Mouse (Mus musculus): Measurements from ENCODE around the gene 3110082I17Rik. TPM values are rescaled to one million over a fixed set of nuclear protein-coding genes. Genes with fewer than 3 reads are reported as not detected.
A peak's percentile ranks its signal among the peaks of the same experiment; 100 is the strongest.

3110082I17Rik gene
- total RNA-seq, 4 experiments from 2014 or later, result 6.6 to 10.2 (median 9.1) TPM

DNA sequence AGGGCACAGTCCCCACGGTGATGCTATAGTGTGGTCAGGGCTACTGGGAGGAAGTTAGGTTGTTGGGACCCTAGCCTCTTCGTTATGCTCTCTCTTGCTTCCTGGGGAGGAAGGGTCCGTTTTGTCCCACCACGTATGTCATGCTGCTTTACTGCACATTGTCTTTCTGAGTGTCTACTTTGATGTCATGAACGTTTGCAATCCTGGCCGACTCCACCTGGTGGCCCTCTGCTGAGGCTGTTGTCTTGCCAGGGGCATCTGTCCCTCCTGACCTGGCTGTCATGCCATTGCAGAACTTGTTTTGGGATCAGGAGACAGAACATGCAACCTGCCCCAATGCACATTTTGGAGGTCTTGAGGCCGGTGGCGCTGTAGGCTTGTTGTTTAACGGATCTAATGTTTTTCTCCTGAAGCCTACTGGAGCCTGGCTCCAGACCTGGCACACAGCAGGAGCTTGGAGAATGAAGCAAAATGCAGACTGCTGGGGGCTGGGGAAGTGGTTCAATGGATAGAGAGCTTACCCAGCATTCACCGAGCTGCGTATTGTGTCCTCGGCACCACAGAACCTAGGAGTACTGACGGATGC is 134.1 kb downstream of the 3110082I17Rik start:
- no peak for DNase-seq (ENCODE audit: low spot score in 2 of 2)

DNA sequence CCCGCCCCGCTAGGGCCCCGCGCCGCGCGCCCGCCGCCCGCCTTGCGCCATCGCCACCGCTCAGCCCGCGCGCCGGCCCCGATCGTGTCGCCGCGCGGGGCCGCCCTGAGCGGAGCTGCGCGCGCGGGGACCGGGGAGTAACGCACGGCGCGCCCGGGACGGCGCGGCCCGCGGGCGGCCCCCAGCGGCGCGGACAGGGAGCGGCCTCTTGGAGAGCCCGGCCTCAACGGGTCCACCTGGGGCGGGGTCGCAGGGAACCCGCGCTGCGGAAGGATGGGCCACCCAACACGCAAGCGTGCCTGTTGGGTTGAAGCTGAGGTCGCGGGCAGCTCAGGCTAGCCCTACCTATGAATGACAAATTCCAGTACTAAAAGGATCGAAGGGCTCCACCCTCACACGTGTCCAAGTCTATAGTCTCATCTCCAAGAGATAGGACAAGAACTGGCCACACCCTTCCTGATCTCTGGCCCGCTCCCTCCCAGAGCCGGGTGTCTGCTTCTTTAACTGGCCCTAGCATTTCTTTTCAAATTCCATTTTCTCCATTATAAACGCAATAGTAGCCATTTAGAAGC is 134.8 kb downstream of the 3110082I17Rik start, which contains the start of gene Adap1:
Gene Adap1 (minus strand): TSS at position 228 of the 572 bp plus-strand sequence.
- no peak for DNase-seq (ENCODE audit: low spot score in 2 of 2)

DNA sequence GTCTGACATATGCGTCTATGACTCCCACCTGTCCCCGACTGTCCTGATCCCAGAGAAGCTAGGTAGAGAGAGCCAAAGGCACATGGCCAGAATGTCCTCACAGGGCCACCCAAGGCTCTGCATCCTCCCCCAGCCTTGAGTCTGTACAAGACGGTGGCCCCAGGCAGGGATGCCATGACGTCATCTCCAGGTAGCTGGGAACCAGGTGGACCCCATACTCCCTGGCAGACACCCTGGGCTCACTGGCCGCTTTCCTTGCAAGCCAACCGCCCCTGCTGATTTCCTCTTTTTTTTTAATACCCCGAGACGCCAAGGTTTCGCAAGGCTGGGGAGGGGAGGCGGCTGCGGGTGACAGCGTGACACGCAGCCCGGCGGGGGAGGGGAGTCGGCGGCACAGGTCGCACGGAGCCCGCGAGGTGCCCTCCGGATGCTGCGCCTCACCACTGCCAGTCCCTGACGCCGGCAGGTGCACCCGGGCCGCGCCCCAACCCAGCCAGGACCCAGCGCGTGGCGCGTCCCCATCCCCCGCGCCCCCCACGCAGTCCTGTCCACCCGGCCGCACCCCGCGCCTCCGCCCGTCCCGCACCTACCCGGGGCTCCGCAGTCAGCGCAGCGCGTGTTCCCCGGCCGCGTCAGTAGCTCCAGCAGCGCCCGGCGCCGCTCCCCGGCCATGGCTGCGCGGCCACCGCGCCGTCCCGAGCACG is 135.5 kb downstream of the 3110082I17Rik start:
- no peak for DNase-seq (ENCODE audit: low spot score in 2 of 2)

DNA sequence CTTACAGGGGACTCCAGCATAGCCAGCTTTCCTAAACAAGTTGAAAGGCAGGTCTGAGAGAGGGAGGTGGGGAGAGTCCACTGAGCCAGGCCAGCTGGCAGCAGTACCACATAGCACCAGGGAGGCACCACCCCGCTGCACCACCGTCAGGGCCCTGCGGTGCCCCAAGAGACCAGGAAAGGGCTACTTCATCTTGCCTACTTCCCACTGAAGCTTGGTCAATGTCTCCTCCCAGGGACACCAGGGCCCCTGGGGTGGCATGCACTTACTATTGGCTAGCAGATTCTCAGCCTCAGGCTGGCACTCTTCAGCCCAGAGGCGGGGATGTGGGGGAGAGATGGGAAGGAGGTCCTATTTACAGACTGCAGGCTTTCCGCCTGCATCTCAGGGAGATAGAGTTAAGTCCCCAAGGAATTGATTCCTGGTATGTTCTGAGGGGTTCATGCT is 136.3 kb downstream of the 3110082I17Rik start:
- no peak for DNase-seq (ENCODE audit: low spot score in 2 of 2)

DNA sequence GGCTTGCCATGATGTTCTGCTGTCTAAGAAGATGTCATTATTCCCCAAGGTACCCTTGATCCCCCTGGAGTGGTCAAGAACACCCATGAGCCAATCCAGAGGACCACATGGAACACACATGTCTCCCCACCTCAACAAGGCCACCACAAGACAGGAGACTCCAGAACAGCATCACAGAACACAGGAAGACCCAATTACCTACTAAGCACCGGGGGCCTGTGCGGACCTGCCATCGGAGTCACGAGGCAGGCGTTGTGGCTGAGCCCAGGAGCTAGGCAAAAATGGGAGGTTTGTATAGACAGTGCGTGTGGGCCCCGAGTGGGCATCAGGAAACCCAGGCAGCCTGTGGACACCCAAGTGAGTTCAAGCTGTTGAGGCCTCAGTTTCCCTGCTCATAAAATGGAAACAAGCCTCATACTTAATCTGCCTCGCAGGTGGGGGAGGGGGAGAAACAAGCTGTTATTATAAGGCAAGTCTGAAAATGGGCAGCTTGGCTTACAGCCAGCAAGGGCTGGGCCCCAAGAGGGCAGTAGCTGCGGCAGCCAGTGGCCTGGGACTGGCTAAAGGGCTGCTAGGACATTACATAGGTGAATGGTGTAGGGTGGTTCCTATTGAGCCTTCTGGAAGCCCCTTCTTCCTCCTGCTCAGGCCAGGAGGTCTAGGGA is 136.9 kb downstream of the 3110082I17Rik start:
- no peak for DNase-seq (ENCODE audit: low spot score in 2 of 2)

DNA sequence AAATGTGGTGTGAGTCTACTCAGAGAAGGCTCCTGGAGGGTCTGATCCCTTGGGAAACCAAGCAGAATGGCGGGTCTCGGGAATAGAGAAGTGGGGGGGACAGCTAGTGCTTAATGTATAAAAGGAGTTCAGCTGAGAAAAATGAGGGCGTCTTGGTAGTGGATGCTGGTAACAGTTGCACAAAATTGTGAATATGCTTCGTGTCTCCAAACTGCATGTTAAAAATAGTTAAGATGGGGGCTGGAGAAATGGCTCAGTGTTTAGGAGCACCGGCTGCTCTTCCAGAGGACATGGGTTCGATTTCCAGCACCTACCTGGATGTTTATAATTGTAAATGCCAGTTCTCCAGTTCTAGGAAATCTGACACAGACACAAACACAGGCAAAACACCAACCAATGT is 139.0 kb downstream of the 3110082I17Rik start:
- no peak for DNase-seq (ENCODE audit: low spot score in 2 of 2)

DNA sequence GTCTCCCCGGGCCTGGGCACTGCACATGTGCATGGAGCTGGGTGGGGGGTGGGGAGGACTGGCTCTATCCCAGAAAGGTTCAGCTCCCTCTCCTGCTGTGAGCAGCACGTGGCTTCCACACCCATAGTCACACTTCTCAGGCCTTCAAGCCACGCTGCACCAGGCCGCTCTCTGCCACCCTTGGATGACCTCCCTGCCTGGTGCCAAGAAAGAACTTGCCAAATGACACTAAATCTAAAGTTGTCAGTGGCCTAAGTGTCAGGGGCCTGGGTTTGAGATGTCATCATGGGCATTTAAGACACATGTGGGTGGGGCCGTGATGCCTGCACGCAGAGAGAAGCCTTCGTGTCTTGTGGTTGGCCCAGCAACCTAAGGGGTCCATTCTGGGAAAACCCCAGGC is 139.9 kb downstream of the 3110082I17Rik start:
- no peak for DNase-seq (ENCODE audit: low spot score in 2 of 2)

DNA sequence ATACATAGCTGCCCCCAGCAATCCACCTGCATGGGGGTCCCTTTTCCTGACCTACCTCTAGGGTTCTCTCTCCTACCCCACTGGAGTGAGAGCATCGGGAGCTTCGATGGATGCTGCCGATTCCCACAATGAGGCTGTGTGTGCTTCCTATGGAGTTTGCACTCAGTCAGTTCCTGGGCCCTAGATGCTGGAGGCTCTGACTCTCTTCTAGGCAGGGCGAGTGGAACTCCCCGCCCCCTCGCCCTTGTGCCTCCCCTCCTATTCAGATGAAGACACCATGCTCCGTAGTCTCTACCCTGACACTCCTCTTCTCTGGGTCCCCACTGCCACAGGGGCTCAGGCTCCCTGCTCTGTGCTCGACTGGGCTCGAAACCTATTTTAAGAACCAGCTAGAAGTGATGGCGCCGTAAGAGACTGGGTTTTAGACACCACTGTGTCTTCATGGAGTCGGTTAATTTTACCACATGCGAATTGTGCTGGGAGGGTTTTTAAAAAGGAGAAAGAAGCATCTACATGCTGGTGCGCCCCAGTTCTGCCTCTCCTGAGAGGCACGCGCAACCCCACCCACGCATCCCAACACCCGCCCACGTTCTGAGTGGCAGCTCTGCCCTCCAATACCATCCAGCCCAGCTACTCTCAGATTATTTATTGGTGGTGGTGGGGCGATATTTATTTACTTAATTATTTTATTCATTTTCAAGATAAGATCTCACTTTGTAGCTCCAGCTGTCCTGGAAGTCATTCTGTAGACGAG is 142.4 kb downstream of the 3110082I17Rik start:
- no peak for DNase-seq (ENCODE audit: low spot score in 2 of 2)

DNA sequence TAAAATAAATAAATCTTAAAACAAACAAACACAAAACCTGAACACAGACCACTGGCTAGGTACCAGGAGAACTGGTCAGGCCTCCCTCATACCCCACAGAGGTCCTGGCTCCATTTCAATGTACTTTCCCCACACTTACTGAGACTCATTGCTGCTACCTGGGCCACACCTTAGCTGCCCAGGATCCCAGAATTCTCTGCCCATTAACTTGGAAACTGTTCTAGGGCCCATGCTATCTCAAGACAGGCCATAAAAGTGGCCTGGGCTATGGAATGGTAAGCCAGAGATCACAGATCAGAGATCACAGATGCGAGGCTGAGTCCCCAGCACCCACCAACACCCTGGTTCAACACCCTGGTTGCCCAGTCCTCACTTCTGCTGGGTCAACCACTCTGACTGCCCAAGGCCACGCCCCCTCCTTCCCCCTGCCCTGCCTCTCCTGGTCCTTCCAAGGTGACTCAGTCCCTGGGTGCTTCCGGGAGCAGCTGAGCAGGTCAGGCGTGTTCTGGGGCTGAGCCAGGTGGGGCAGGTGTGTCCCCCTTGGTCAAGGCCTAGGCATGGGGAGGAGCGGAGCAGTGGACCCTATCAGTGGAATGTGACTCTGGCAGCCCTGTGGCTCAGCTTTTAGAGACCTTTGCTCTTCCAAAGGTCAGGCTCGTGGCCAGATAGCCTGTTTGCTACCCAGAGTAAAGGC is 143.2 kb downstream of the 3110082I17Rik start:
- no peak for DNase-seq (ENCODE audit: low spot score in 2 of 2)

DNA sequence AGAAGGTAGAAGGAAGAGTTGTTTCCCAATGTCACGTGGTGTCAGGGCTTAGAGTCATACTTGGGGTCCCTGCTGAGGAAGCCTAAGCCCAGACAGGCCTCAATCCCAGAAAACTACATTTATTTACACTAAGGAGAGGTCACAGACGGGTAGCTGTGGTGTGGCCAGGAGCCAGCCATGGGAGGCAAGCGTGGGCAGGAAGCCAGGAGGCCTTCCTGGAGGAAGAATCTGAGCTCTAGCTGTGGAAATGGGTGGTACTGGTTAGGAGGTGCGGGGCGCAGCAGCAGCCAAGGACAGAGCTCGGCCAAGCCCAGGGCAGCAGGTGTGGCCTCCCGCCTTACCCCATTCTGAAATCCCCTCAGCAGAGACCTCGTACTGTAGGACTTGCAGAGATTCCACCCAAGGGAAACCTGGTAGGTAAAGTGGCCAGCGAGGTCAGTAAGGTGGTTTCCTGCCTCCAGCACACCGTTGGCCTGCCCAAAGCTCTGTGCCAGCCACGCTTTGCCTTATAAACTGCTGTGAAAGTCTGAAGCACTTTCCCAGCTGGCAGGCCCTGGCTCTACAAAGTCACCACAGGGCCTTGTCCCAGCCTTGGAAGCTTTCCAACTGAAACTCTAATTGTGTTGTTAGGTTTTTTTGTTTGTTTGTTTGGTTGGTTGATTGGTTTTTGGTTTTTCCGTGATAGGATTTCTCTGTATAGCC is 145.2 kb downstream of the 3110082I17Rik start:
- DNase-seq (ENCODE audit: low spot score in 2 of 2), result no peak

DNA sequence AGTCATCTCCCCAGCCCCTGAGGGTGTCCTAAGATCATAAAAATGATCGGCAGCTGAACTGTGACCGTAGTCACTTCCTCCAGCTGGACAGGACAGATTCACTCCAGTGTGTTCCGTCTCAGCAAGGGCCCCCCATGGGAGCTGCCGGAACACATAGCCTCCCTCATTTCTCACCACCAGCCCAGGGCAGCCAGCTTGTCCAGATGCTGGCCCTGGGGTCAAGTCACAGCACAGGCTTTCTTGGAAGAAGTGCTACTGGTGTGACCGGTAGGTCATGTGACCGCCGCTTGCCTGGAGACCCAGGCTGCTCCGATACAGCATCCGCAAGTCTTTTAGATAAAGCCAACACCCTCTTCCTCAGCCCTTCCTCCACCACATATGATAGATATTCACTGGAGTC is 146.8 kb downstream of the 3110082I17Rik start:
- no peak for DNase-seq (ENCODE audit: low spot score in 2 of 2)

DNA sequence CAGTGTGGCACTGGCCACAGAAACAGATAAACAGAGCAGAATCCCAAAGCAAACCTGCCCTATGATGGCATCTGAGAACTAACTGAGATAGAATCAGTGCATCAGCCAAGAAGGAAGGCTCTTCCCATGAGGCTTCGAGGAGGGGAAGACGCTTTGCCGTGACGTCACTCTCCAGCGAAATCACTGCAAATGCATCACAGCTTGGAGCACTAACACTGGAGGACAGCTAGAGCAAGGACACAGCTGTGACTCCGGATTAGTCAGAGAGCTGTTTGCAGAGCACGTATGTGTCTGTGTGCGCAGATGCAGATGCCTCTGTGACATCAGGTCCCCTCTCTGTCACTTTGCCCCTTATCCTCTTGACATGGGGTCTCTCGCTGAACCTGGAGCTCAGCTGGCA is 148.5 kb downstream of the 3110082I17Rik start:
- DNase-seq (ENCODE audit: low spot score in 2 of 2), result no peak

DNA sequence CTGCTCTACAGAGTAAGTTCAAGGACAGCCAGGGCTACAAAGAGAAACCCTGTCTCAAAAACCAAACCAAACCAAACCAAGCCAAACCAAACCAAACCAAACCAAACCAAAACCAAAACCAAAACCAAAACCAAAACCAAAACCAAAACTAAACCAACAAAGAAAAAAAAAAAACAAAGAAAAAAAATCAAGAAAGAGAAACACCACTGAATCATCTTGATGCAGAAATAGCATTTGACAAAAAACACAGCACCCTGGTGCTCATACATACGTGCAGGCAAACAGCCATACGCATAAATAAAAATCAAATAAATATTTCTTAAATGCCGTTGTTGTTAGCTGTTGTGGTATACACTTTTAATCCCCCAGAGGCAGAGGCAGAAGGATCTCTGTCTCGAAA is 149.8 kb downstream of the 3110082I17Rik start:
- no peak for DNase-seq (ENCODE audit: low spot score in 2 of 2)

DNA sequence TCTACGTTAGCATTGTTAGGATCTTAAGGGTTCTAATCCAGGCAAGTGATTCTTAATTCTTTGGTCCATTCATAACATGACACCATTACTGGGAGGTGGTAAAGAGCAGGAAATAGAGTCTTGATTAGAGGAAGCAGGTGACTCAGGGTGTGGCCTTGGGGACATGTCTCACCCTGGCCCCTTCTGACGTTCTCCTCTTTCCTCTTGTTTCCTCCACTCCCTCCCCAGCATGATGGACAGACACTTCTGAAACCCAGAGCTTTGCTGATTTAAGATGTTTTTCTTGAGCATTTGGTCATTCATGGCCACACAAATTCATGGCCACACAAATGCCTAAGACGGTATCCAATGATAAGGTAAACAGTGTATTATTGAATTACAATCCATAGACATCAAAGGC is 150.4 kb downstream of the 3110082I17Rik start:
- no peak for DNase-seq (ENCODE audit: low spot score in 2 of 2)

Small RNA genes lying within 50 kb of the gene (microRNA-seq; reads per million reads assigned to microRNA genes)
- gene Mir339, result 180 reads per million, percentile 59 among the genes with 10 or more reads in this experiment

Other genes starting within 250 kb of the 3110082I17Rik start
- gene Get4, start 208.2 kb downstream of the 3110082I17Rik start, total RNA-seq (2022), result 10 to 100 TPM; 32.8 to 36.4 (median 34.1) TPM
- gene Adap1, start 134.9 kb downstream of the 3110082I17Rik start, total RNA-seq (2022), result 1 to 10 TPM in 1 of 4 experiments, under 1 TPM in 3; 0.44 to 2.0 (median 0.64) TPM
- gene Cox19, start 109.1 kb downstream of the 3110082I17Rik start, total RNA-seq (2022), result 10 to 100 TPM; 46.5 to 60.3 (median 57.4) TPM
- not detected for gene Cyp2w1, start 107.9 kb downstream of the 3110082I17Rik start, total RNA-seq (2022)
- 10 to 100 TPM; 20.9 to 28.6 (median 25.4) TPM for gene Gpr146, start 82.8 kb downstream of the 3110082I17Rik start, total RNA-seq (2022)
- gene C130050O18Rik, start 55.2 kb downstream of the 3110082I17Rik start, total RNA-seq (2022), result under 1 TPM in 2 of 4 experiments, not detected in 2; 0.15 to 0.27 TPM
- gene Gper1, start 37.4 kb downstream of the 3110082I17Rik start, total RNA-seq (2022), result under 1 TPM; 0.24 to 0.77 (median 0.61) TPM
- 10 to 100 TPM in 1 of 4 experiments, 1 to 10 TPM in 3; 7.8 to 11.4 (median 8.9) TPM for gene Zfand2a, start 24.0 kb upstream of the 3110082I17Rik start, total RNA-seq (2022)
- not detected for gene Uncx, start 83.0 kb upstream of the 3110082I17Rik start, total RNA-seq (2022)

Data from gastrocnemius, adult 8-10 months (tissue).